Mouse (Mus musculus): ENCODE measurements around the gene 1700001K19Rik. TPM values are rescaled to one million over a fixed set of nuclear protein-coding genes. Genes with fewer than 3 reads are reported as not detected.
"Not testable (repeated sequence)": the region's sequence is repeated elsewhere in the genome, so short reads cannot be mapped to it uniquely, and the experiment has no call there.

The 1700001K19Rik gene
- polyA plus RNA-seq (2016; fragmentation: Nextera tagmentation; extraction: Ambion mirVana) = 0.24 TPM in 1 of 2 replicates, not detected in the other

DNA sequence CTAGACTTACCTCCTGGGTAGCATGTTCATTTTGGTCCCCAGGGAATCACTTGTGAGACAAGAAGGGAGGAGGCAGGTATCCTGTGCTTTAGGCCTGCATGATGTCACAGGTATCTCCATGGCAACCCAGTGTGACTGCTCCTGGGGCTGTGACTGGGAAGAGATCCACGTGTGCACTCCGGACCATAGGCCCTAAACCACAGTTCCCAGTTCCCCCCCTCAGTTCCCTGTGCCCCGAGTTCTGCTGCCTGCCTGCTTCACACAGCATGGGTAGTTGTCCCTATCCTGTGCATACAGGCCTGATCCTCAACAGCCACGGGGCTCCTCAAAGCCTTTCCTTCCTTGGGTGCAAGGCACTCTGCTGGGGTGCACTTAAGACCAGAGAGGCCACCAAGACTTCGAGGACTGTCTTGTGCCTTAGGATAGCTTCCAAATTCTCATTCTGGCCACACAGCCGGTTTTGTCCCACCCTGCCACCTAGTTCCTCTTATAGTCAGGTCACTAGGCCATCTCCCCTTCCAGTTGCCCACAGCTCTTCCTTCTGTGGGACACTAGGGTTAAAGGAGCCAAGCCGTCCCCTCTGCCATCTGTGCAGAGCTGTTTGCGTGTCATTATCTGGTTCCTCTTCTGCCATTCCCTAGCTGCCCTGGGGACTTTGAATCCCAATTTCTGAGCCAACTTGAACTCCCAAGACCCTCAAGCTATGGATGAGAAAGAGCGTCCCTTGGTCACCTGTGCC is at the start of gene 1700001K19Rik:
Gene 1700001K19Rik (minus strand): TSS at position 59 of the 739 bp plus-strand sequence.
- Histone ChIP-seq H3K9me3 (no peaks in the 10 kb centered on the region), H3K4me2 (replicated peaks) (no peak within 1 kb of the TSS), H3K36me3 (peaks cover 6% of the 10 kb centered on the region), H3K27ac (no peak within 1 kb of the TSS), H3K9ac (no peak within 1 kb of the TSS), H3K4me3 (no peak within 1 kb of the TSS), H3K27me3 (no peaks in the 10 kb centered on the region), H3K4me1 (no peaks in the 10 kb centered on the region)
- ATAC-seq (ENCODE audit: insufficient number of reproducible peaks, insufficient read depth, low FRiP score, low TSS enrichment) = no peak
- 71% methylated on average over 9 of the region's 9 CpGs for WGBS

DNA sequence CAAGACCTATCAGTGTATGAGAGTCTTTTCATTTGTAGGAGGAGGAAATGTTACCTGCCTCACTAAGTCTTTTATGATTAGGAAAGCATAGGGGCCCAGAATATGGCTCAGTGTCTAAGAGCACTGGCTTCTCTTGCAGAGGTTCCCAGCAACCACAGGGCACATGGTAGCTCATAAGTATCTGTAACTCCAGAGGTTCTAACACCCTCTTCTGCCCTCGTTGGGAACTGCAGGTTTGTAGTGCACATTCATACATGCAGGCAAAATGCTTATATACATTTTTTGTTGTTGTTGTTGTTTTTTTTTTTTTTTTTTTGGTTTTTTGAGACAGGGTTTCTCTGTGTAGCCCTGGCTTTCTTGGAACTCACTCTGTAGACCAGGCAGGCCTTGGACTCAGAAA is 44.0 kb upstream of the 1700001K19Rik start:
- Histone ChIP-seq H3K27ac (no peak overlapping the region), H3K4me2 (replicated peaks) (no peak overlapping the region), H3K4me1 (0 out of 2 replicates have a peak, but pooled peaks cover 5% of the 10 kb centered on the region), H3K36me3 (no peaks in the 10 kb centered on the region), H3K9me3 (no peaks in the 10 kb centered on the region), H3K9ac (no peak overlapping the region), H3K27me3 (0 out of 2 replicates have a peak, but pooled peaks cover 2% of the 10 kb centered on the region), H3K4me3 (no peak overlapping the region)
- ATAC-seq (ENCODE audit: insufficient number of reproducible peaks, insufficient read depth, low FRiP score, low TSS enrichment) = no peak
- WGBS = 58% methylated on average over 1 of the region's 1 CpGs

DNA sequence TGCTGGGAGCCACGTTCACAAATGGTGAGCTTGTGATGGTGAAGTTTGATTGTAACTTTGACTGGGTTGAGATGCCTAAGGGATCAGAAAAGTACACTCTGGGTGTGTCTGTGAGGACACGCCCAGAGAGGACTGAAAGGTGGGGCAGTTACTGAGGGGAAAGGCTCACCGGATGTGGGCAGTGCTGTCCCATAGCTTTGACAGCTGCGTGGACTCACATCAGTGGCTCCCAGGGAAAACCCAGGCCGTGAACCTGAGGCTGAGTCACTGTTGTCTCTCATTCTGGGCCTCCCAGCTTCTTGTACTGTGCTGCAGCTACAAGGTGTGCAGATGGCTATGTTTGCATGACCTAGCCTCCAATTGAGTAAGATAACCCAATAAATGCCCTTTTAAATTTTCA is 43.1 kb upstream of the 1700001K19Rik start:
- Histone ChIP-seq H3K36me3 (no peaks in the 10 kb centered on the region), H3K27ac (no peak overlapping the region), H3K4me2 (replicated peaks) (no peak overlapping the region), H3K9me3 (no peaks in the 10 kb centered on the region), H3K27me3 (0 out of 2 replicates have a peak, but pooled peaks cover 2% of the 10 kb centered on the region), H3K9ac (no peak overlapping the region), H3K4me1 (0 out of 2 replicates have a peak, but pooled peaks cover 5% of the 10 kb centered on the region), H3K4me3 (no peak overlapping the region)
- no peak for ATAC-seq (ENCODE audit: insufficient number of reproducible peaks, insufficient read depth, low FRiP score, low TSS enrichment)
- 75% methylated on average over 5 of the region's 5 CpGs for WGBS

DNA sequence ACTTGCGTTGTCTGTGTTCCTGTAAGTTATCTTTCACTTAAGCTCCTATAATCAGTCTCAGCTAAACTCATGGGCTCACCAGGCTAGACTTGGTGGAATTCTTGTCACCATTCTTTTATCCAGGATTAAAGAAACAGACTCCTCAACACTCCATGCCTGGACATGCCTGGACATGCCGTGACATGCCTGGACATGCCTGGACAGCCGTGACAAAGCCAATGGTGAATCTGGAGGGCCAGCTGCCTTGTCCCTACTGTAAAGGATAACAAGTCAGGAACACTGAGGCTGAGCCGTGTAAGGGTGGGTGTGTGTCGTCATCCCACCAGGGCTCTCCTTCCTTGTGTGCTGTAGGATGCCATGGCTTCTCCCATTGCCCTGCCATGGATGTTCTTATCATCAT is 42.6 kb upstream of the 1700001K19Rik start:
- H3K4me2 ChIP-seq (replicated peaks) = no peak overlapping the region
- H3K9ac ChIP-seq = no peak overlapping the region
- WGBS = 89% methylated on average over 5 of the region's 5 CpGs
- H3K4me1 ChIP-seq = 0 out of 2 replicates have a peak, but pooled peaks cover 5% of the 10 kb centered on the region
- no peak for ATAC-seq (ENCODE audit: insufficient number of reproducible peaks, insufficient read depth, low FRiP score, low TSS enrichment)
- H3K9me3 ChIP-seq = no peaks in the 10 kb centered on the region
- no peak overlapping the region for H3K4me3 ChIP-seq
- H3K27ac ChIP-seq = no peak overlapping the region
- H3K27me3 ChIP-seq = 0 out of 2 replicates have a peak, but pooled peaks cover 2% of the 10 kb centered on the region
- H3K36me3 ChIP-seq = no peaks in the 10 kb centered on the region

DNA sequence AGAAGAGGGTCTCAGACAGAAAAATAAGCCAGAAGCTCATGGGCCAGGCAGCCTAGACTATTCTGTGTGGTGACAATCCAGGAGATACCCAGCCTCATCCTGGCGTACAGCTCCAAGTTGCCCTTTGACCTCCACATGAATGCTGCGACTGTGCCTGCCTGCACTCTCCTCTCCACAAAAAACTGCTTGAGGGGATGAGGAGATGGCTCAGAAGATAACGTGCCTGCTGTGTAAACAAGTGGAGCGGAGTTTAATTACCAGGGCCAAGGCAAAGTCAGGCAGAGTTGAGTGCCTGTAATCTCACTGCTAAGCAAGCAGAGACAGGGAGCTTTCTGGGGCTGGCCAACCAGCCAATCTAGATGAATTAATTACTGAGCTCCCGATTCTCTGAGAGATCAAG is 33.6 kb upstream of the 1700001K19Rik start:
- 5% methylated on average over 5 of the region's 5 CpGs for WGBS
- H3K4me2 ChIP-seq (replicated peaks) = no peak overlapping the region
- H3K4me3 ChIP-seq = no peak overlapping the region
- no peaks in the 10 kb centered on the region for H3K4me1 ChIP-seq
- H3K9me3 ChIP-seq = no peaks in the 10 kb centered on the region
- H3K27ac ChIP-seq = no peak overlapping the region
- H3K27me3 ChIP-seq = peaks cover 4% of the 10 kb centered on the region; the same call in 1 of the 2 replicates
- ATAC-seq (ENCODE audit: insufficient number of reproducible peaks, insufficient read depth, low FRiP score, low TSS enrichment) = no peak
- no peak overlapping the region for H3K9ac ChIP-seq
- no peaks in the 10 kb centered on the region for H3K36me3 ChIP-seq

DNA sequence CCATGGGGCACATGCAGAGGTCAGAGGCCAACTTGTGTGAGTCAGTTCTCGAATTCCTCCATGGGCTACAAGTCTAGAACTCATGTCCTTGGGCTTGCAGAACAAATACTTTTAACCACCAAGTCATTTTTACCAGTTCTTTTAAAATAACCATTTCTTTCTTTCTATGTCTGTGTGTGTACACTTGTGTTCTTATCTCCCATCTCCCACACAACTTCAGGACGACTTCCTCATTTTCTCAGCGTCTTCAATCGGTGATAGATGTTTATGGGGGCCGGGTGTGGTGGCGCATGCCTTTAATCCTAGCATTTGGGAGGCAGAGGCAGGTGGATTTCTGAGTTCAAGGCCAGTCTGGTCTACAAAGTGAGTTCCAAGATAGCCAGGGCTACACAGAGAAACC is 31.8 kb upstream of the 1700001K19Rik start:
- Histone ChIP-seq H3K4me1 (no peaks in the 10 kb centered on the region), H3K9me3 (no peaks in the 10 kb centered on the region), H3K27ac (no peak overlapping the region), H3K4me3 (no peak overlapping the region), H3K9ac (no peak overlapping the region), H3K36me3 (no peaks in the 10 kb centered on the region), H3K4me2 (replicated peaks) (no peak overlapping the region), H3K27me3 (peaks cover 3% of the 10 kb centered on the region; the same call in 1 of the 2 replicates)
- 88% methylated on average over 6 of the region's 6 CpGs for WGBS
- ATAC-seq (ENCODE audit: insufficient number of reproducible peaks, insufficient read depth, low FRiP score, low TSS enrichment) = no peak

DNA sequence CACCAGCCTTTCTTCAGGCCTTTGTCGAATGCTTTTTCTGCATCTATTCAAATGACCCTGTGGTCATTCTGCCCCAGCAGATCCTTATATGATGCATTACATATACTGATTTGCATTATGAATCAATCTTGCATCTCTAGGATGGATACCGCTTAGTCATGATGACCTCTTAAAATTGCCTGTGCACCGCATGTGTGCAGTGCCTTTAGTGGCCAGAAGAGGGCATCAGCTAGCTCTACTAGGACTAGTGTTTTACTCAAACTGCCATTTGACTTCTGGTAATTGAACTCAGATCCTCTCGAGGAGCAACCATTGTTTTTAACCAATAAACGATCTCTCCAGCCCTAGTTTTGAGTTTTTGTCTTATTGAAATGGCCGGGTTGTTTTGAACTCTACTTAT is 31.4 kb upstream of the 1700001K19Rik start:
- 94% methylated on average over 6 of the region's 6 CpGs for WGBS
- H3K9me3 ChIP-seq = no peaks in the 10 kb centered on the region
- H3K27ac ChIP-seq = no peak overlapping the region
- no peak for ATAC-seq (ENCODE audit: insufficient number of reproducible peaks, insufficient read depth, low FRiP score, low TSS enrichment)
- no peak overlapping the region for H3K4me3 ChIP-seq
- no peak overlapping the region for H3K9ac ChIP-seq
- no peak overlapping the region for H3K4me2 ChIP-seq (replicated peaks)
- no peaks in the 10 kb centered on the region for H3K36me3 ChIP-seq
- H3K27me3 ChIP-seq = no peaks in the 10 kb centered on the region
- H3K4me1 ChIP-seq = no peaks in the 10 kb centered on the region

DNA sequence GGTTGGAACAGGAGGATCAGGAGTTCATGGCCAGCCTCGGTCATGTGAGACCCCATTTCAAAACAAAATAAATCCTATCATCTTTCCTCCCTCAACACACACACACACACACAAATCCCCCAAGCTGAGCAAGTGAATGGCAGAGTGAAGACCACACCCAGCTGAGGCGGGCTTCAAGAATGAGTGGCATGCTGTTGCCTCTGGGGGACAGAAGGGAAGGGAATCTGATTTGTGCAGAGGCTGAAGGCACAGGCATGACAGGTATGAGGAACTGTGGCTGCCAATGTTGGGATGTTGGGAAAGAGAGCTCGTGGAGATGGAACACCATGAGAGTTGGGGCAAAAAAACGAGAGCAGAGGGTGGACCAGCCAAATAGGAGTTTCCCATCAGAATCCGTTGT is 28.9 kb upstream of the 1700001K19Rik start:
- no peak overlapping the region for H3K4me2 ChIP-seq (replicated peaks)
- no peak overlapping the region for H3K9ac ChIP-seq
- 68% methylated on average over 5 of the region's 5 CpGs for WGBS
- peaks cover 2% of the 10 kb centered on the region; the same call in 1 of the 2 replicates for H3K4me1 ChIP-seq
- no peak overlapping the region for H3K27ac ChIP-seq
- no peak overlapping the region for H3K4me3 ChIP-seq
- H3K27me3 ChIP-seq = no peaks in the 10 kb centered on the region
- H3K36me3 ChIP-seq = no peaks in the 10 kb centered on the region
- H3K9me3 ChIP-seq = no peaks in the 10 kb centered on the region
- no peak for ATAC-seq (ENCODE audit: insufficient number of reproducible peaks, insufficient read depth, low FRiP score, low TSS enrichment)

DNA sequence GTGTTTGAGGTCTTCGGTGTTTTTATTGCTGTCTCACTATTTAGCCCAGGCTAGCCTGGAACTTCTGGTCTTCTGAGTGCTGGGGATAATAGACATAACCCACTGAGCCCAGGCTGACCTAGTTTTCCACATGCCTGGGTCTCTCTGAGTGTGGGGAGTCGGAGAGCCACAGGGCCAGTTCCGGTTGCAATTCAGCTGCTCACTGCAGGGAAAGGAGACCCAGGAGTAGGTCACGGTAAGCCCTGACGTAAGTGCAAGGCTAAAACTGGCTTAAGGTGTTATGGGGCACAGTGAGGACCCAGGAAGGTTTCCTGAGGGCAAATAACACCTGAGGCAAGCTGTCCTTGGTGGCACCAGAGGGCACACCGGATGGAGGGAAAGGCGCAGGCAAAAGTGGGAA is 25.0 kb upstream of the 1700001K19Rik start:
- no peaks in the 10 kb centered on the region for H3K36me3 ChIP-seq
- ATAC-seq (ENCODE audit: insufficient number of reproducible peaks, insufficient read depth, low FRiP score, low TSS enrichment) = no peak
- H3K9ac ChIP-seq = no peak overlapping the region
- H3K9me3 ChIP-seq = no peaks in the 10 kb centered on the region
- WGBS = 89% methylated on average over 7 of the region's 7 CpGs
- no peak overlapping the region for H3K4me2 ChIP-seq (replicated peaks)
- peaks cover 8% of the 10 kb centered on the region; the same call in 1 of the 2 replicates for H3K4me1 ChIP-seq
- no peaks in the 10 kb centered on the region for H3K27me3 ChIP-seq
- no peak overlapping the region for H3K27ac ChIP-seq
- no peak overlapping the region for H3K4me3 ChIP-seq

DNA sequence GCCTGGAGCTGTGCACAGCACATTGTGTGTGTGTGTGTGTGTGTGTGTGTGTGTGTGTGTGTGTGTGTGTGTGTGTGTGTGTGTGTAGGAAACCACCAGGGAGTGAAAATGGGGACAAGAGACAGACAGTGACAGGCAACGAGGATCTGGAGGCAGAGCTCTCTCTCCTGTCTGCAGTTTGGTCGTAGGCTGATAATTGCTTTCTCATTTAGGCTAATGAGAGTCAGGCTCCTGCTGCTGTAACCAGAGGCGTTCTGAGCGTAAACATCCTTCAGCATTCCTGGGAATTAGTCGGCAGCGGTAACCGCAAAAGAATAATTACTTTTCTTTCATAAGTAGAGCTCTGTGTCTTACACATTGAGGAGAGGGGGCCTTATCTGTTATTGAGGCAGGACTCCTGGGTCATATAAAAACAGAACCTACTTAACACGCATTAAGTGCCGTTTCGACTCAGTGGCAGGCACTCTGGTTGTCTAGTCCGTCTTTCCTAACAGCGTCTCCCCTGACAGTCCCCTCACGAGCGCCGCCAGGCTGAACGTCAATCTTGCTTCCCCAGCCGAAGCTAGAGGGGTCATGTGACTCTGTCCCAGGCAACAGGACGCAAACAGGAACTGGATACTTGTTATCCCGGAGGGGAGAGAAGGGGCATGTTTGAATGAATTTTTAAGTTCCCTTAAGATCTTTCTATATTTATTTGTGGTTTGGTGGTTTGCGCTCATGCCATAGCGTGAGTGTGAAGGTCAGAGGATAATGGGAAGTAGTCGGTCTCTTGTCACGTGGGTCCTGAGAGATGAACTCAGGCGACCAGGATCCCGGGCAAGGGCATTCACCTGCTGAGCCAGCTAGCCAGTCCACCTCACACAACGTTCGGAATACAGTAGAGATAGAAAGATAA is 24.2 kb upstream of the 1700001K19Rik start:
- Histone ChIP-seq H3K4me1 (peaks cover 8% of the 10 kb centered on the region; the same call in 1 of the 2 replicates), H3K9ac (no peak overlapping the region), H3K36me3 (no peaks in the 10 kb centered on the region), H3K9me3 (no peaks in the 10 kb centered on the region), H3K4me3 (peak overlapping the region; percentile 25), H3K27me3 (no peaks in the 10 kb centered on the region), H3K27ac (peak overlapping the region; percentile 52; the same call in 1 of the 2 replicates), H3K4me2 (replicated peaks) (peak overlapping the region; percentile 55)
- ATAC-seq (ENCODE audit: insufficient number of reproducible peaks, insufficient read depth, low FRiP score, low TSS enrichment) = no peak
- WGBS = 1% methylated on average over 27 of the region's 27 CpGs

DNA sequence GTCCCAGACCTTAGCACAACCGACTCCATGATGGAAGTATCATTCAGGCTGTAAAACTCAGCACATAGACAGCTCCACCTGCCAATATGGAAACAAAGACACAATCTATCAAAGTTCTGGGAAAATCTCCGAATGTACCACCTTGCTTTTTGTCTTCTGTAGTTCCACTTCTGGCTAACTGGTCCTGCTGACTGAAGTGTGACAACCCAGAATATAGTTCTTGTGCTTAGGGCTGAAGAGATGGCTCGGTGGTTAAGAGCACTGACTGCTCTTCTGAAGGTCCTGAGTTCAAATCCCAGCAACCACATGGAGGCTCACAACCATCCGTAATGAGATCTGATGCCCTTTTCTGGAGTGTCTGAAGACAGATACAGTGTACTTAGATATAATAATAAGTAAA is 23.0 kb upstream of the 1700001K19Rik start:
- H3K4me2 ChIP-seq (replicated peaks); H3K9me3 ChIP-seq; H3K27me3 ChIP-seq; H3K4me1 ChIP-seq; H3K9ac ChIP-seq; H3K4me3 ChIP-seq; H3K27ac ChIP-seq; ATAC-seq (ENCODE audit: insufficient number of reproducible peaks, insufficient read depth, low FRiP score, low TSS enrichment); H3K36me3 ChIP-seq: not testable (repeated sequence)
- WGBS = 82% methylated on average over 4 of the region's 4 CpGs

Data from embryonic facial prominence, embryonic 12.5 days (tissue).